Mouse (Mus musculus): ENCODE data around the gene Lrrc29.

- TF ChIP-seq CTCF (IDR thresholded peaks at IDR 0.05; ENCODE audit: control insufficient read depth, insufficient read depth, insufficient replicate concordance, low read depth, low read length), result no peak
- TF ChIP-seq POLR2A (IDR thresholded peaks at IDR 0.05; ENCODE audit: control insufficient read depth, low read depth, low read length), result no peak
Observed at GRCm38 (mm10) chr8:105349096-105349771, 23.2 kb upstream of the Lrrc29 start.

All from testis, adult 2 months (tissue).